Comparison of ENCODE assay signal across 8 mouse cellular contexts in genomic region chr9:15813002-15813911, GRCm38 (mm10).
DNase-seq lines count a peak whose midpoint lies in the region; ATAC-seq and TF ChIP-seq lines count a peak whose summit lies in the region.

No protein-coding gene starts in this region.

- peak; percentile 4 for DNase-seq in embryo, embryonic 10.5 days (ENCODE audit: low spot score)
- no peak for DNase-seq in embryo, embryonic 9.5 days (ENCODE audit: extremely low spot score)
- DNase-seq in embryonic facial prominence, embryonic 11.5 days (ENCODE audit: low spot score): peak; percentile 33
- peak; percentile 48 for DNase-seq in heart, postnatal 4 days
- DNase-seq in stomach, postnatal 0 days (ENCODE audit: low spot score): no peak

- no peak for TF ChIP-seq CTCF in stomach, postnatal 0 days (IDR thresholded peaks at IDR 0.05; ENCODE audit: low read depth)

- no peaks in the 10 kb centered on the region for H3K9me3 ChIP-seq in embryonic facial prominence, embryonic 11.5 days (replicated peaks; ENCODE audit: control insufficient read depth, low read length)
- no peaks in the 10 kb centered on the region for H3K9me3 ChIP-seq in limb, embryonic 15.5 days
- H3K9me3 ChIP-seq in stomach, postnatal 0 days (ENCODE audit: control insufficient read depth, low read length): no peaks in the 10 kb centered on the region

- H3K27ac ChIP-seq in embryonic facial prominence, embryonic 11.5 days (replicated peaks; ENCODE audit: low read depth, low read length): no peak overlapping the region
- H3K27ac ChIP-seq in limb, embryonic 15.5 days: no peak overlapping the region
- H3K27ac ChIP-seq in stomach, postnatal 0 days (replicated peaks): no peak overlapping the region

- no peaks in the 10 kb centered on the region for H3K4me1 ChIP-seq in embryonic facial prominence, embryonic 11.5 days (ENCODE audit: control insufficient read depth, insufficient read depth, low read length)
- no peaks in the 10 kb centered on the region for H3K4me1 ChIP-seq in limb, embryonic 15.5 days
- H3K4me1 ChIP-seq in stomach, postnatal 0 days (replicated peaks; ENCODE audit: control insufficient read depth, insufficient read depth): no peaks in the 10 kb centered on the region

- no peaks in the 10 kb centered on the region for H3K27me3 ChIP-seq in embryonic facial prominence, embryonic 11.5 days (ENCODE audit: control insufficient read depth, insufficient read depth, low read length)
- no peaks in the 10 kb centered on the region for H3K27me3 ChIP-seq in limb, embryonic 15.5 days
- no peaks in the 10 kb centered on the region for H3K27me3 ChIP-seq in stomach, postnatal 0 days (ENCODE audit: control insufficient read depth, insufficient read depth, low read length)

- peak; percentile 52; the same call in 1 of the 2 replicates for ATAC-seq in embryonic facial prominence, embryonic 11.5 days (replicated peaks; ENCODE audit: insufficient number of reproducible peaks, low FRiP score, low TSS enrichment, low read depth)
- 0 out of 2 replicates have a peak, but pooled peaks have one; percentile 44 for ATAC-seq in limb, embryonic 15.5 days (ENCODE audit: insufficient number of reproducible peaks, low FRiP score, low TSS enrichment, low read depth)
- no peak for ATAC-seq in inflammation-experienced regulatory T-cells, adult 6 months
- no peak for ATAC-seq in monocyte, adult 5-6 weeks (replicated peaks; ENCODE audit: insufficient number of reproducible peaks, low FRiP score, low TSS enrichment, poor library complexity, severe bottlenecking)
- no peak for ATAC-seq in stomach, postnatal 0 days (ENCODE audit: low FRiP score, low TSS enrichment)

- H3K4me3 ChIP-seq in embryonic facial prominence, embryonic 11.5 days (ENCODE audit: low read depth, low read length): no peak overlapping the region
- no peak overlapping the region for H3K4me3 ChIP-seq in limb, embryonic 15.5 days
- H3K4me3 ChIP-seq in stomach, postnatal 0 days (ENCODE audit: low read depth, low read length): no peak overlapping the region

- H3K9ac ChIP-seq in embryonic facial prominence, embryonic 11.5 days (replicated peaks; ENCODE audit: low read length): no peak overlapping the region
- H3K9ac ChIP-seq in limb, embryonic 15.5 days: no peak overlapping the region
- H3K9ac ChIP-seq in stomach, postnatal 0 days (ENCODE audit: low read length): no peak overlapping the region

- no peaks in the 10 kb centered on the region for H3K36me3 ChIP-seq in embryonic facial prominence, embryonic 11.5 days (replicated peaks; ENCODE audit: control insufficient read depth, insufficient read depth, low read depth, low read length)
- H3K36me3 ChIP-seq in limb, embryonic 15.5 days: no peaks in the 10 kb centered on the region
- H3K36me3 ChIP-seq in stomach, postnatal 0 days (ENCODE audit: control insufficient read depth, insufficient read depth, low read length): no peaks in the 10 kb centered on the region

- TF ChIP-seq EP300 in stomach, postnatal 0 days (optimal IDR thresholded peaks at IDR 0.05): no peak

- H3K4me2 ChIP-seq in embryonic facial prominence, embryonic 11.5 days (ENCODE audit: low read depth, low read length): no peak overlapping the region
- H3K4me2 ChIP-seq in limb, embryonic 15.5 days: no peak overlapping the region
- no peak overlapping the region for H3K4me2 ChIP-seq in stomach, postnatal 0 days (replicated peaks; ENCODE audit: low read depth)

- WGBS in embryonic facial prominence, embryonic 11.5 days: 43% methylated on average over 6 of the region's 6 CpGs
- 43% methylated on average over 6 of the region's 6 CpGs for WGBS in limb, embryonic 15.5 days
- 73% methylated on average over 6 of the region's 6 CpGs for WGBS in stomach, postnatal 0 days

Comparison
In these comparisons a context has a peak if more than half of its experiments do, and no peak if none do; other contexts are left out.
1. DNase-seq: peak in embryo, embryonic 10.5 days (single experiment), embryonic facial prominence, embryonic 11.5 days (single experiment) and heart, postnatal 4 days (single experiment); none in embryo, embryonic 9.5 days (single experiment) and stomach, postnatal 0 days (single experiment).
2. ATAC-seq: peak in embryonic facial prominence, embryonic 11.5 days (single experiment) and limb, embryonic 15.5 days (single experiment); none in inflammation-experienced regulatory T-cells, adult 6 months (single experiment), monocyte, adult 5-6 weeks (single experiment) and stomach, postnatal 0 days (single experiment).